Comparison of ENCODE assay signal across 8 mouse cellular contexts in genomic region chr2:28755451-28755850, GRCm38 (mm10). TPM values are rescaled to one million over a fixed set of nuclear protein-coding genes. Genes with fewer than 3 reads are reported as not detected.
DNase-seq lines count a peak whose midpoint lies in the region; ATAC-seq and TF ChIP-seq lines count a peak whose summit lies in the region.

No protein-coding gene starts in this region.

- H3K9ac ChIP-seq in hindbrain, embryonic 11.5 days (ENCODE audit: low read depth, low read length) = no peak overlapping the region
- no peak overlapping the region for H3K9ac ChIP-seq in hindbrain, embryonic 12.5 days
- no peak overlapping the region for H3K9ac ChIP-seq in forebrain, embryonic 16.5 days (replicated peaks; ENCODE audit: low read depth, low read length)
- H3K9ac ChIP-seq in hindbrain, embryonic 14.5 days = no peak overlapping the region
- H3K9ac ChIP-seq in midbrain, postnatal 0 days (replicated peaks; ENCODE audit: low read length, poor library complexity, severe bottlenecking) = no peak overlapping the region

- no peaks in the 10 kb centered on the region for H3K9me3 ChIP-seq in hindbrain, embryonic 11.5 days (ENCODE audit: control insufficient read depth, low read length)
- no peaks in the 10 kb centered on the region for H3K9me3 ChIP-seq in hindbrain, embryonic 12.5 days (replicated peaks)
- no peaks in the 10 kb centered on the region for H3K9me3 ChIP-seq in forebrain, embryonic 16.5 days (ENCODE audit: control insufficient read depth, low read length)
- no peaks in the 10 kb centered on the region for H3K9me3 ChIP-seq in hindbrain, embryonic 14.5 days (ENCODE audit: control insufficient read depth, low read length)
- H3K9me3 ChIP-seq in midbrain, postnatal 0 days (ENCODE audit: low read length) = no peaks in the 10 kb centered on the region

- H3K4me2 ChIP-seq in hindbrain, embryonic 11.5 days (replicated peaks; ENCODE audit: low read depth, low read length) = no peak overlapping the region
- no peak overlapping the region for H3K4me2 ChIP-seq in hindbrain, embryonic 12.5 days (replicated peaks)
- no peak overlapping the region for H3K4me2 ChIP-seq in forebrain, embryonic 16.5 days (ENCODE audit: low read length)
- no peak overlapping the region for H3K4me2 ChIP-seq in hindbrain, embryonic 14.5 days (replicated peaks)
- no peak overlapping the region for H3K4me2 ChIP-seq in midbrain, postnatal 0 days (ENCODE audit: low read depth, low read length, poor library complexity, severe bottlenecking)

- no peaks in the 10 kb centered on the region for H3K36me3 ChIP-seq in hindbrain, embryonic 11.5 days (ENCODE audit: control insufficient read depth, insufficient read depth, low read length)
- no peaks in the 10 kb centered on the region for H3K36me3 ChIP-seq in hindbrain, embryonic 12.5 days
- H3K36me3 ChIP-seq in forebrain, embryonic 16.5 days (ENCODE audit: control insufficient read depth, insufficient read depth) = no peaks in the 10 kb centered on the region
- no peaks in the 10 kb centered on the region for H3K36me3 ChIP-seq in hindbrain, embryonic 14.5 days (replicated peaks; ENCODE audit: control insufficient read depth, insufficient read depth)
- no peaks in the 10 kb centered on the region for H3K36me3 ChIP-seq in midbrain, postnatal 0 days (ENCODE audit: insufficient read depth, low read length)

- ATAC-seq in hindbrain, embryonic 11.5 days (ENCODE audit: low FRiP score) = no peak
- ATAC-seq in hindbrain, embryonic 12.5 days (ENCODE audit: low FRiP score) = no peak
- peak; percentile 62; the same call in 1 of the 2 replicates for ATAC-seq in forebrain, embryonic 16.5 days
- ATAC-seq in hindbrain, embryonic 14.5 days (ENCODE audit: low FRiP score) = peak; percentile 26; the same call in 1 of the 2 replicates
- 0 out of 2 replicates have a peak, but pooled peaks have one; percentile 8 for ATAC-seq in midbrain, postnatal 0 days (ENCODE audit: low FRiP score)

- DNase-seq in hindbrain, embryonic 11.5 days (ENCODE audit: low spot score) = peak; percentile 88
- DNase-seq in c-Kit-positive CD71-positive TER-119-negative erythroid progenitor cells, embryonic 14.5 days (ENCODE audit: low read depth) = peak; percentile 71
- DNase-seq in hindbrain, embryonic 14.5 days (ENCODE audit: low spot score) = peak; percentile 94
- DNase-seq in left cerebral cortex, postnatal 14 days (ENCODE audit: low spot score in 2 of 2) = peak; percentile 84 to 87
- peak; percentile 83 for DNase-seq in midbrain, postnatal 0 days (ENCODE audit: low spot score)
- DNase-seq in spleen, postnatal 36 days (ENCODE audit: low spot score in 2 of 2) = peak; percentile 61 to 74

- peaks cover 12% of the 10 kb centered on the region; the same call in 1 of the 2 replicates for H3K27me3 ChIP-seq in hindbrain, embryonic 11.5 days (ENCODE audit: control insufficient read depth, insufficient read depth, low read length)
- H3K27me3 ChIP-seq in hindbrain, embryonic 12.5 days = peaks cover 68% of the 10 kb centered on the region
- peaks cover 60% of the 10 kb centered on the region for H3K27me3 ChIP-seq in forebrain, embryonic 16.5 days (replicated peaks; ENCODE audit: control insufficient read depth, insufficient read depth, low read length)
- H3K27me3 ChIP-seq in hindbrain, embryonic 14.5 days (ENCODE audit: control insufficient read depth, insufficient read depth, low read length) = peaks cover 22% of the 10 kb centered on the region; the same call in 1 of the 2 replicates
- H3K27me3 ChIP-seq in midbrain, postnatal 0 days (ENCODE audit: insufficient read depth, low read length) = no peaks in the 10 kb centered on the region

- no peak overlapping the region for H3K27ac ChIP-seq in hindbrain, embryonic 11.5 days (ENCODE audit: low read depth, low read length)
- H3K27ac ChIP-seq in hindbrain, embryonic 12.5 days = no peak overlapping the region
- no peak overlapping the region for H3K27ac ChIP-seq in forebrain, embryonic 16.5 days (ENCODE audit: low read length)
- H3K27ac ChIP-seq in hindbrain, embryonic 14.5 days = no peak overlapping the region
- no peak overlapping the region for H3K27ac ChIP-seq in midbrain, postnatal 0 days (ENCODE audit: low read depth, low read length)

- peaks cover 5% of the 10 kb centered on the region; the same call in 1 of the 2 replicates for H3K4me1 ChIP-seq in hindbrain, embryonic 11.5 days (replicated peaks; ENCODE audit: control insufficient read depth, insufficient read depth, low read length)
- H3K4me1 ChIP-seq in hindbrain, embryonic 12.5 days = peaks cover 28% of the 10 kb centered on the region
- peaks cover 21% of the 10 kb centered on the region for H3K4me1 ChIP-seq in forebrain, embryonic 16.5 days (replicated peaks; ENCODE audit: control insufficient read depth, insufficient read depth, low read length)
- H3K4me1 ChIP-seq in hindbrain, embryonic 14.5 days (replicated peaks; ENCODE audit: control insufficient read depth, insufficient read depth, low read length) = peaks cover 26% of the 10 kb centered on the region
- H3K4me1 ChIP-seq in midbrain, postnatal 0 days (ENCODE audit: insufficient read depth, low read length) = peaks cover 7% of the 10 kb centered on the region; the same call in 1 of the 2 replicates

- peak; percentile 90 for TF ChIP-seq CTCF in midbrain, postnatal 0 days (IDR thresholded peaks at IDR 0.05)

- H3K4me3 ChIP-seq in hindbrain, embryonic 11.5 days (ENCODE audit: low read depth, low read length) = no peak overlapping the region
- H3K4me3 ChIP-seq in hindbrain, embryonic 12.5 days = no peak overlapping the region
- no peak overlapping the region for H3K4me3 ChIP-seq in forebrain, embryonic 16.5 days (replicated peaks; ENCODE audit: low read length)
- H3K4me3 ChIP-seq in hindbrain, embryonic 14.5 days (replicated peaks; ENCODE audit: low read length) = no peak overlapping the region
- H3K4me3 ChIP-seq in midbrain, postnatal 0 days (ENCODE audit: low read depth, low read length) = no peak overlapping the region

- 4% methylated on average over 7 of the region's 7 CpGs for WGBS in hindbrain, embryonic 11.5 days
- 4% methylated on average over 7 of the region's 7 CpGs for WGBS in hindbrain, embryonic 12.5 days
- 2% methylated on average over 7 of the region's 7 CpGs for WGBS in forebrain, embryonic 16.5 days
- 4% methylated on average over 7 of the region's 7 CpGs for WGBS in hindbrain, embryonic 14.5 days
- 2% methylated on average over 7 of the region's 7 CpGs for WGBS in midbrain, postnatal 0 days

- intact Hi-C loops in left cerebral cortex, postnatal 14 days (cut with DNase I) = loop anchor here (1.0 to 5.0 kb wide), 4 partner anchors 102 to 297 kb away; no protein-coding TSS in a partner anchor

RNA-seq across cellular contexts. Expression of gene Ak8, which starts 55.5 kb away (rescaled TPM):
- 1.3 and 1.5 TPM in 2 replicates for polyA plus RNA-seq in hindbrain, embryonic 11.5 days (2014; fragmentation: Nextera tagmentation; extraction: Ambion mirVana)
- polyA plus RNA-seq in hindbrain, embryonic 12.5 days (2016; fragmentation: Nextera tagmentation; extraction: Ambion mirVana) = 1.2 and 1.4 TPM in 2 replicates
- polyA plus RNA-seq in forebrain, embryonic 16.5 days (2015; fragmentation: Nextera tagmentation; extraction: Ambion mirVana) = 1.0 and 1.5 TPM in 2 replicates
- polyA plus RNA-seq in hindbrain, embryonic 14.5 days (2014; fragmentation: Nextera tagmentation; extraction: Ambion mirVana) = 2.2 and 2.7 TPM in 2 replicates
- total RNA-seq in left cerebral cortex, postnatal 14 days (2021) = 1 to 10 TPM; 1.7 to 2.1 TPM
- 2.3 and 2.8 TPM in 2 replicates for total RNA-seq in midbrain, postnatal 0 days (2014; rRNA removed)
- polyA plus RNA-seq in midbrain, postnatal 0 days (2015; fragmentation: Nextera tagmentation; extraction: Ambion mirVana) = 4.9 and 5.3 TPM in 2 replicates

RNA-seq across cellular contexts. Expression of gene Spaca9, which starts 55.9 kb away (rescaled TPM):
- 3.3 and 5.3 TPM in 2 replicates for polyA plus RNA-seq in hindbrain, embryonic 11.5 days (2014; fragmentation: Nextera tagmentation; extraction: Ambion mirVana)
- polyA plus RNA-seq in hindbrain, embryonic 12.5 days (2016; fragmentation: Nextera tagmentation; extraction: Ambion mirVana) = 2.1 and 3.8 TPM in 2 replicates
- polyA plus RNA-seq in forebrain, embryonic 16.5 days (2015; fragmentation: Nextera tagmentation; extraction: Ambion mirVana) = 1.4 and 2.1 TPM in 2 replicates
- 4.1 and 6.2 TPM in 2 replicates for polyA plus RNA-seq in hindbrain, embryonic 14.5 days (2014; fragmentation: Nextera tagmentation; extraction: Ambion mirVana)
- not detected for total RNA-seq in left cerebral cortex, postnatal 14 days (2021)
- not detected in 2 replicates for total RNA-seq in midbrain, postnatal 0 days (2014; rRNA removed)
- polyA plus RNA-seq in midbrain, postnatal 0 days (2015; fragmentation: Nextera tagmentation; extraction: Ambion mirVana) = 2.5 and 2.7 TPM in 2 replicates

Comparison
In these comparisons a context has a peak if more than half of its experiments do, and no peak if none do; other contexts are left out.
1. ATAC-seq: peak in forebrain, embryonic 16.5 days (single experiment), hindbrain, embryonic 14.5 days (single experiment) and midbrain, postnatal 0 days (single experiment); none in hindbrain, embryonic 11.5 days (single experiment) and hindbrain, embryonic 12.5 days (single experiment).
2. Peak in every context shown above with its lines, with median percentiles within 50 percentile points of each other: DNase-seq.